Mouse (Mus musculus): ENCODE results near the gene Klf15.

Gene Klf15

GRCm38 (mm10) chr6:90463890-90464421, 1.6 kb downstream of the Klf15 start:
- in situ Hi-C loops (cut with MseI, MboI), result no loop called here

GRCm38 (mm10) chr6:90465028-90465640, 2.8 kb downstream of the Klf15 start:
- in situ Hi-C loops (cut with MseI, MboI), result no loop called here

- in situ Hi-C loops (cut with MseI, MboI), result no loop called here
Measured at GRCm38 (mm10) chr6:90466079-90466478, 3.7 kb downstream of the Klf15 start.

- in situ Hi-C loops (cut with MseI, MboI), result no loop called here
Measured at GRCm38 (mm10) chr6:90466847-90467410, 4.6 kb downstream of the Klf15 start.

- in situ Hi-C loops (cut with MseI, MboI), result no loop called here
Measured at GRCm38 (mm10) chr6:90468216-90468615, 5.8 kb downstream of the Klf15 start.

- in situ Hi-C loops (cut with MseI, MboI), result no loop called here
Measured at GRCm38 (mm10) chr6:90469041-90469440, 6.7 kb downstream of the Klf15 start.

- in situ Hi-C loops (cut with MseI, MboI), result no loop called here
Measured at GRCm38 (mm10) chr6:90470255-90470654, 7.9 kb downstream of the Klf15 start.

- in situ Hi-C loops (cut with MseI, MboI), result no loop called here
Measured at GRCm38 (mm10) chr6:90470947-90471541, 8.7 kb downstream of the Klf15 start.

GRCm38 (mm10) chr6:90472079-90472478, 9.7 kb downstream of the Klf15 start:
- in situ Hi-C loops (cut with MseI, MboI), result no loop called here

- in situ Hi-C loops (cut with MseI, MboI), result no loop called here
Measured at GRCm38 (mm10) chr6:90472697-90473096, 10.3 kb downstream of the Klf15 start.

- in situ Hi-C loops (cut with MseI, MboI), result no loop called here
Measured at GRCm38 (mm10) chr6:90473630-90474360, 11.4 kb downstream of the Klf15 start.

GRCm38 (mm10) chr6:90474361-90474750, 12.0 kb downstream of the Klf15 start:
- in situ Hi-C loops (cut with MseI, MboI), result no loop called here

- in situ Hi-C loops (cut with MseI, MboI), result no loop called here
Measured at GRCm38 (mm10) chr6:90475176-90475853, 12.9 kb downstream of the Klf15 start.

GRCm38 (mm10) chr6:90475854-90476212, 13.5 kb downstream of the Klf15 start:
- in situ Hi-C loops (cut with MseI, MboI), result no loop called here

GRCm38 (mm10) chr6:90476941-90477518, 14.7 kb downstream of the Klf15 start:
- in situ Hi-C loops (cut with MseI, MboI), result no loop called here

GRCm38 (mm10) chr6:90484249-90484648, 21.9 kb downstream of the Klf15 start:
- in situ Hi-C loops (cut with MseI, MboI), result no loop called here

GRCm38 (mm10) chr6:90484876-90485275, 22.5 kb downstream of the Klf15 start:
- in situ Hi-C loops (cut with MseI, MboI), result no loop called here

- in situ Hi-C loops (cut with MseI, MboI), result no loop called here
Measured at GRCm38 (mm10) chr6:90486176-90486921, 24.0 kb downstream of the Klf15 start, which contains the start of gene Aldh1l1. Aldh1l1 (plus strand) TSS chr6:90486427.

GRCm38 (mm10) chr6:90487531-90487930, 25.2 kb downstream of the Klf15 start:
- in situ Hi-C loops (cut with MseI, MboI), result no loop called here

GRCm38 (mm10) chr6:90489532-90489931, 27.2 kb downstream of the Klf15 start:
- in situ Hi-C loops (cut with MseI, MboI), result no loop called here

GRCm38 (mm10) chr6:90490976-90491375, 28.6 kb downstream of the Klf15 start:
- in situ Hi-C loops (cut with MseI, MboI), result no loop called here
